Mouse (Mus musculus): Measurements from ENCODE around the gene Slf1. TPM values are rescaled to one million over a fixed set of nuclear protein-coding genes. Genes with fewer than 3 reads are reported as not detected.
A peak's percentile ranks its signal among the peaks of the same experiment; 100 is the strongest.

Gene Slf1
- total RNA-seq, 2 experiments from 2014 or later: 17.7 to 19.6 TPM

DNA sequence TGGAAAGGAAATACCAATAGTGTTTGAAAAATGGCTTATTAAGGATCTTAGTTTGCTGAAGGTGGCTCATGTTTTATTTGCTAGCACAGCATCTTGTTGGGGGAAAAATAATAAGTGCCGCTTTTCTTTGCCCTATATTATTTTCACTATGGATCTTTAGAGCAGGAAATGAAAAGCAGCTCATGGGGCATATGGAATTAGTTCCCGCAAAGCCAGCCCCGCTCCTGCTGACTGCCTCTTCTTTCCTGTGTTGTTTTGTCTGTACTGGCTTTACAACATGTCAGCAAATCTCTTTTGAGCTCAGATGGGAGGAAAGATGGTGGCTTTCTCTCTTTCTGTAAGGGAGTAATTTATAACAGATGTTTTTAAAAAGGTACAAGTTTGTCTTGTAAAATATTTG lies 132.6 kb downstream of the Slf1 start:
- peak in 1 of 2 experiments; percentile 20 for DNase-seq (ENCODE audit: low spot score in 2 of 2)

Other genes starting within 250 kb of the Slf1 start
- gene 2210408I21Rik, start 67 bp upstream of the Slf1 start, total RNA-seq (2021): 10 to 100 TPM; 17.7 to 21.7 TPM